Mouse (Mus musculus) liver, embryonic 15.5 days (tissue): ENCODE measurements around the gene Knl1. TPM values are rescaled to one million over a fixed set of nuclear protein-coding genes. Genes with fewer than 3 reads are reported as not detected.
"Not testable (repeated sequence)": the region's sequence is repeated elsewhere in the genome, so short reads cannot be mapped to it uniquely, and the experiment has no call there.

Experiments used
- ATAC-seq: fragments of 200-750 bp; cut with Nextera tagmentation; 2 replicates; pipeline ENCODE4 v1.8.0; 2017; ENCODE audit warnings: moderate number of reproducible peaks, mild to moderate bottlenecking, moderate library complexity; ENCODE audit not compliant: insufficient read depth
- H3K27ac ChIP-seq: fragments of 300-500 bp; sonication (generic); replicated peaks from 2 replicates; pipeline ENCODE4 v1.5.1; 2015; ENCODE audit warnings: mild to moderate bottlenecking, inconsistent platforms
- H3K27me3 ChIP-seq: fragments of 300-500 bp; sonication (generic); 2 replicates; pipeline ENCODE4 v1.6.1; 2015; ENCODE audit warnings: mild to moderate bottlenecking, inconsistent platforms
- H3K36me3 ChIP-seq: fragments of 300-500 bp; sonication (generic); replicated peaks from 2 replicates; pipeline ENCODE4 v1.6.1; 2015; ENCODE audit warnings: moderate library complexity, mild to moderate bottlenecking, inconsistent platforms
- H3K4me1 ChIP-seq: fragments of 300-500 bp; sonication (generic); replicated peaks from 2 replicates; pipeline ENCODE4 v1.6.1; 2015; ENCODE audit warnings: inconsistent platforms
- H3K4me2 ChIP-seq: fragments of 300-500 bp; sonication (generic); 2 replicates; pipeline ENCODE4 v1.6.1; 2015; ENCODE audit warnings: moderate library complexity, mild to moderate bottlenecking, inconsistent platforms
- H3K4me3 ChIP-seq: fragments of 300-500 bp; sonication (generic); replicated peaks from 2 replicates; pipeline ENCODE4 v1.5.1; 2015; ENCODE audit warnings: mild to moderate bottlenecking, inconsistent platforms
- H3K9ac ChIP-seq: fragments of 300-500 bp; sonication (generic); 2 replicates; pipeline ENCODE4 v1.6.1; 2015; ENCODE audit warnings: moderate library complexity, mild to moderate bottlenecking, inconsistent platforms
- H3K9me3 ChIP-seq: fragments of 300-500 bp; sonication (generic); replicated peaks from 2 replicates; pipeline ENCODE4 v1.6.1; 2016; ENCODE audit warnings: inconsistent platforms
- WGBS: fragments of 180-500 bp; shearing (Covaris S2); methylation state at CpG from one replicate; pipeline ENCODE4 v1.1.7; 2015; ENCODE audit warnings: mixed read lengths; ENCODE audit not compliant: insufficient replicate concordance; 5-methylcytosine and 5-hydroxymethylcytosine counted together
- polyA plus RNA-seq: library from polyadenylated mRNA; unstranded; fragments of >200 nt; fragmentation: Nextera tagmentation; extraction: Ambion mirVana; gene quantifications from 2 replicates; pipeline ENCODE4 v1.2.1, GENCODE M21; 2015

Gene Knl1
- 55.2 and 59.3 TPM in 2 replicates for polyA plus RNA-seq

- Histone ChIP-seq H3K4me1 (peaks cover 37% of the 10 kb centered on the region), H3K4me2 (peak within 1 kb of the TSS; percentile 67), H3K27me3 (no peaks in the 10 kb centered on the region), H3K9me3 (no peaks in the 10 kb centered on the region), H3K4me3 (peak within 1 kb of the TSS; percentile 96), H3K9ac (peak within 1 kb of the TSS; percentile 92), H3K36me3 (peaks cover 10% of the 10 kb centered on the region; the same call in 1 of the 2 replicates), H3K27ac (peak within 1 kb of the TSS; percentile 93)
- WGBS, result under 1% methylated on average over 77 of the region's 77 CpGs
- ATAC-seq, result peak; percentile 97
These were observed at the start of gene Knl1 for GRCm38 (mm10) chr2:119046649-119047611. Knl1 (plus strand) TSS chr2:119047119.

GRCm38 (mm10) chr2:118998115-118998866 lies 48.6 kb upstream of the Knl1 start:
- WGBS, result 50% methylated on average over 6 of the region's 6 CpGs
- Histone ChIP-seq H3K4me3 (no peak overlapping the region), H3K4me2 (no peak overlapping the region), H3K9me3 (no peaks in the 10 kb centered on the region), H3K36me3 (no peaks in the 10 kb centered on the region), H3K9ac (no peak overlapping the region), H3K27ac (no peak overlapping the region), H3K4me1 (no peaks in the 10 kb centered on the region; the same call in 1 of the 2 replicates), H3K27me3 (peaks cover 68% of the 10 kb centered on the region)
- no peak for ATAC-seq

- no peaks in the 10 kb centered on the region; the same call in 1 of the 2 replicates for H3K4me1 ChIP-seq
- no peak for ATAC-seq
- H3K9ac ChIP-seq, result no peak overlapping the region
- no peak overlapping the region for H3K4me2 ChIP-seq
- 73% methylated on average over 3 of the region's 3 CpGs for WGBS
- H3K27ac ChIP-seq, result no peak overlapping the region
- peaks cover 62% of the 10 kb centered on the region for H3K27me3 ChIP-seq
- no peaks in the 10 kb centered on the region for H3K9me3 ChIP-seq
- H3K4me3 ChIP-seq, result no peak overlapping the region
- no peaks in the 10 kb centered on the region for H3K36me3 ChIP-seq
These were observed 47.8 kb upstream of the Knl1 start for GRCm38 (mm10) chr2:118999025-118999639.

- Histone ChIP-seq H3K36me3 (no peaks in the 10 kb centered on the region), H3K4me1 (no peaks in the 10 kb centered on the region)
These were observed 40.0 kb upstream of the Knl1 start for GRCm38 (mm10) chr2:119006886-119007285.

GRCm38 (mm10) chr2:119009376-119009775 lies 37.5 kb upstream of the Knl1 start:
- no peaks in the 10 kb centered on the region for H3K36me3 ChIP-seq
- no peak overlapping the region for H3K9ac ChIP-seq
- 66% methylated on average over 2 of the region's 2 CpGs for WGBS
- no peaks in the 10 kb centered on the region for H3K4me1 ChIP-seq
- no peaks in the 10 kb centered on the region for H3K9me3 ChIP-seq
- H3K4me2 ChIP-seq, result no peak overlapping the region
- no peak overlapping the region for H3K4me3 ChIP-seq
- no peak for ATAC-seq
- peaks cover 6% of the 10 kb centered on the region; the same call in 1 of the 2 replicates for H3K27me3 ChIP-seq
- H3K27ac ChIP-seq, result no peak overlapping the region

More at GRCm38 (mm10) chr2:119006886-119007285, 40.0 kb upstream of the Knl1 start:
- no peak overlapping the region for H3K27ac ChIP-seq
- H3K4me2 ChIP-seq, result no peak overlapping the region
- H3K27me3 ChIP-seq, result peaks cover 6% of the 10 kb centered on the region; the same call in 1 of the 2 replicates
- no peak for ATAC-seq
- H3K9ac ChIP-seq, result no peak overlapping the region
- no peaks in the 10 kb centered on the region for H3K9me3 ChIP-seq
- WGBS, result 62% methylated on average over 7 of the region's 7 CpGs
- no peak overlapping the region for H3K4me3 ChIP-seq

- peaks cover 3% of the 10 kb centered on the region; the same call in 1 of the 2 replicates for H3K9me3 ChIP-seq
- no peak overlapping the region for H3K9ac ChIP-seq
- H3K27me3 ChIP-seq, result no peaks in the 10 kb centered on the region
- H3K4me1 ChIP-seq, result peaks cover 12% of the 10 kb centered on the region; the same call in 1 of the 2 replicates
- no peak overlapping the region for H3K27ac ChIP-seq
- 49% methylated on average over 7 of the region's 7 CpGs for WGBS
- peaks cover 23% of the 10 kb centered on the region for H3K36me3 ChIP-seq
- ATAC-seq, result no peak
- no peak overlapping the region for H3K4me3 ChIP-seq
- H3K4me2 ChIP-seq, result peak overlapping the region; percentile 13; the same call in 1 of the 2 replicates
These were observed 31.9 kb upstream of the Knl1 start for GRCm38 (mm10) chr2:119014989-119015388.

- Histone ChIP-seq H3K9ac (no peak overlapping the region), H3K4me2 (peak overlapping the region; percentile 13; the same call in 1 of the 2 replicates), H3K36me3 (peaks cover 30% of the 10 kb centered on the region), H3K4me1 (peaks cover 12% of the 10 kb centered on the region; the same call in 1 of the 2 replicates), H3K27ac (no peak overlapping the region), H3K9me3 (peaks cover 3% of the 10 kb centered on the region; the same call in 1 of the 2 replicates), H3K4me3 (no peak overlapping the region), H3K27me3 (no peaks in the 10 kb centered on the region)
- WGBS, result 15% methylated on average over 12 of the region's 12 CpGs
- ATAC-seq, result no peak
These were observed 31.2 kb upstream of the Knl1 start for GRCm38 (mm10) chr2:119015604-119016180.

- H3K4me2 ChIP-seq, H3K27me3 ChIP-seq, ATAC-seq, H3K27ac ChIP-seq, H3K9ac ChIP-seq, H3K9me3 ChIP-seq, H3K4me3 ChIP-seq: not testable (repeated sequence)
- peaks cover 12% of the 10 kb centered on the region; the same call in 1 of the 2 replicates for H3K4me1 ChIP-seq
- 30% methylated on average over 4 of the region's 4 CpGs for whole genome bisulfite sequencing
- H3K36me3 ChIP-seq, result peaks cover 36% of the 10 kb centered on the region
These were observed 30.6 kb upstream of the Knl1 start for GRCm38 (mm10) chr2:119016312-119016711.

GRCm38 (mm10) chr2:119017647-119018046 lies 29.3 kb upstream of the Knl1 start:
- Histone ChIP-seq H3K4me2 (no peak overlapping the region), H3K9me3 (peaks cover 3% of the 10 kb centered on the region; the same call in 1 of the 2 replicates), H3K27me3 (no peaks in the 10 kb centered on the region), H3K4me1 (peaks cover 12% of the 10 kb centered on the region; the same call in 1 of the 2 replicates), H3K27ac (no peak overlapping the region), H3K36me3 (peaks cover 49% of the 10 kb centered on the region), H3K4me3 (no peak overlapping the region), H3K9ac (no peak overlapping the region)
- ATAC-seq, result no peak
- WGBS, result 89% methylated on average over 3 of the region's 3 CpGs

- peaks cover 54% of the 10 kb centered on the region for H3K36me3 ChIP-seq
- no peak overlapping the region for H3K27ac ChIP-seq
- no peak overlapping the region for H3K9ac ChIP-seq
- ATAC-seq, result no peak
- peaks cover 12% of the 10 kb centered on the region; the same call in 1 of the 2 replicates for H3K4me1 ChIP-seq
- H3K27me3 ChIP-seq, result no peaks in the 10 kb centered on the region
- no peak overlapping the region for H3K4me3 ChIP-seq
- peaks cover 3% of the 10 kb centered on the region; the same call in 1 of the 2 replicates for H3K9me3 ChIP-seq
- no peak overlapping the region for H3K4me2 ChIP-seq
- 74% methylated on average over 22 of the region's 22 CpGs for WGBS
These were observed 28.4 kb upstream of the Knl1 start for GRCm38 (mm10) chr2:119018391-119019122.
